Mouse (Mus musculus) lung, adult 10 weeks (tissue): ENCODE data around the gene Mroh2a. TPM values are rescaled to one million over a fixed set of nuclear protein-coding genes. Genes with fewer than 3 reads are reported as not detected.

Source experiments
- polyA plus RNA-seq: library from polyadenylated mRNA; stranded (reverse); fragments of 350-450 nt; fragmentation: Illumina TruSeq; extraction: RNeasy Lipid Tissue Mini Kit (QIAGEN cat#74804); gene quantifications from one replicate; pipeline ENCODE4 v1.2.3, GENCODE M21; 2014; ENCODE audit warnings: low read depth, low replicate concordance; ENCODE audit not compliant: insufficient read depth

Mroh2a gene
- polyA plus RNA-seq = 0.27 TPM

GRCm38 (mm10) chr1:88226670-88227379 is at the start of gene Mroh2a:
Mroh2a (plus strand) TSS chr1:88226986.

GRCm38 (mm10) chr1:88200456-88200855 is 26.3 kb upstream of the Mroh2a start, which contains the start of gene Ugt1a2:
Ugt1a2 (plus strand) TSS chr1:88200601.

GRCm38 (mm10) chr1:88205294-88205922 is 21.4 kb upstream of the Mroh2a start, which contains the start of gene Dnajb3:
Dnajb3 (minus strand) TSS chr1:88205782.

GRCm38 (mm10) chr1:88211812-88212211 is 15.0 kb upstream of the Mroh2a start, which contains the start of gene Ugt1a1:
Ugt1a1 (plus strand) TSS chr1:88211959.

GRCm38 (mm10) chr1:88277098-88277817 is 50.5 kb downstream of the Mroh2a start, which contains the start of the genes Hjurp and Trpm8:
Hjurp (minus strand) TSS chr1:88277633.
Trpm8 (plus strand) TSS chr1:88277661.

Other genes with a start within 250 kb of the Mroh2a start
- 5.5 TPM for gene Usp40, start 218.4 kb upstream of the Mroh2a start, polyA plus RNA-seq
- not detected for gene Ugt1a10, start 171.6 kb upstream of the Mroh2a start, polyA plus RNA-seq
- not detected for gene Ugt1a9, start 156.2 kb upstream of the Mroh2a start, polyA plus RNA-seq
- gene Ugt1a8, start 139.2 kb upstream of the Mroh2a start, polyA plus RNA-seq = not detected
- 3.0 TPM for gene Ugt1a7c, start 131.9 kb upstream of the Mroh2a start, polyA plus RNA-seq
- 2.4 TPM for gene Ugt1a6b, start 123.7 kb upstream of the Mroh2a start, polyA plus RNA-seq
- gene Ugt1a6a, start 92.2 kb upstream of the Mroh2a start, polyA plus RNA-seq = 25.8 TPM
- not detected for gene Ugt1a5, start 61.0 kb upstream of the Mroh2a start, polyA plus RNA-seq
- gene Ugt1a2, start 26.4 kb upstream of the Mroh2a start, polyA plus RNA-seq = not detected
- gene Dnajb3, start 21.2 kb upstream of the Mroh2a start, polyA plus RNA-seq = 1.3 TPM
- gene Ugt1a1, start 15.0 kb upstream of the Mroh2a start, polyA plus RNA-seq = 0.14 TPM
- 11.8 TPM for gene Hjurp, start 50.6 kb downstream of the Mroh2a start, polyA plus RNA-seq
- gene Trpm8, start 50.7 kb downstream of the Mroh2a start, polyA plus RNA-seq = not detected
- not detected for gene Spp2, start 180.0 kb downstream of the Mroh2a start, polyA plus RNA-seq